Mouse (Mus musculus): ENCODE measurements around the gene Ranbp17. TPM values are rescaled to one million over a fixed set of nuclear protein-coding genes. Genes with fewer than 3 reads are reported as not detected.

Gene Ranbp17
- polyA plus RNA-seq, 1 experiment from 2014 or later, result 4.4 TPM

GRCm38 (mm10) chr11:33202972-33203371, 310.6 kb downstream of the Ranbp17 start:
- Histone ChIP-seq H3K36me3 (no peaks in the 10 kb centered on the region), H3K9ac (no peak overlapping the region), H3K4me1 (peaks cover 37% of the 10 kb centered on the region), H3K9me3 (no peaks in the 10 kb centered on the region), H3K4me3 (peak overlapping the region; percentile 42), H3K27ac (replicated peaks) (no peak overlapping the region), H3K4me2 (peak overlapping the region; percentile 56), H3K27me3 (replicated peaks) (peaks cover 100% of the 10 kb centered on the region)
- 2% methylated on average over 31 of the region's 47 CpGs for WGBS
- no peak for ATAC-seq (ENCODE audit: extremely low read depth, insufficient number of reproducible peaks, low FRiP score, low TSS enrichment)

DNA sequence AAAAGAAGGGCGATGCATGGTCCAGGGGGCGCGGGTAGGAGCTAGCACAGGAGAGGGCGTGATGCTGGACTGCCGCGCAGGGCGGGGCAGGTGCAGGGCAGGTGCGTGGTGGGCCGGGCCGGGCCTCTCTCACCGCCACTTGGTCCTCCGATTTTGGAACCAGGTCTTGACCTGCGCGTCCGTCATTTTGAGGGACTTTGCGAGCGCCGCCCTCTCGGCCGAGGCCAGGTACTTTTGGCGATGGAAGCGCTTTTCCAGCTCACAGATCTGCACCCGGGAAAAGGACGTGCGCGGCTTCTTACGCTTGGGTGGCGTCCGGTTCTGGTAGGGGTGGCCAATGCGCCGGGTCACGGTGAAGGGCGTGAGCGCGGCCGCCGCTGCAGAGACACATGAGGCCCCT, 311.2 kb downstream of the Ranbp17 start:
- no peak for ATAC-seq (ENCODE audit: extremely low read depth, insufficient number of reproducible peaks, low FRiP score, low TSS enrichment)
- Histone ChIP-seq H3K27ac (replicated peaks) (no peak overlapping the region), H3K4me2 (no peak overlapping the region), H3K9me3 (peaks cover 6% of the 10 kb centered on the region), H3K9ac (no peak overlapping the region), H3K27me3 (replicated peaks) (peaks cover 100% of the 10 kb centered on the region), H3K36me3 (no peaks in the 10 kb centered on the region), H3K4me3 (peak overlapping the region; percentile 42), H3K4me1 (peaks cover 37% of the 10 kb centered on the region)
- WGBS, result 3% methylated on average over 37 of the region's 37 CpGs

GRCm38 (mm10) chr11:33201626-33202010, 311.9 kb downstream of the Ranbp17 start:
- H3K27ac ChIP-seq (replicated peaks), result no peak overlapping the region
- no peak for ATAC-seq (ENCODE audit: extremely low read depth, insufficient number of reproducible peaks, low FRiP score, low TSS enrichment)
- H3K9me3 ChIP-seq, result peaks cover 11% of the 10 kb centered on the region
- H3K9ac ChIP-seq, result no peak overlapping the region
- H3K4me1 ChIP-seq, result peaks cover 37% of the 10 kb centered on the region
- H3K27me3 ChIP-seq (replicated peaks), result peaks cover 100% of the 10 kb centered on the region
- WGBS, result 2% methylated on average over 19 of the region's 19 CpGs
- peak overlapping the region; percentile 42 for H3K4me3 ChIP-seq
- H3K36me3 ChIP-seq, result no peaks in the 10 kb centered on the region
- peak overlapping the region; percentile 62 for H3K4me2 ChIP-seq

DNA sequence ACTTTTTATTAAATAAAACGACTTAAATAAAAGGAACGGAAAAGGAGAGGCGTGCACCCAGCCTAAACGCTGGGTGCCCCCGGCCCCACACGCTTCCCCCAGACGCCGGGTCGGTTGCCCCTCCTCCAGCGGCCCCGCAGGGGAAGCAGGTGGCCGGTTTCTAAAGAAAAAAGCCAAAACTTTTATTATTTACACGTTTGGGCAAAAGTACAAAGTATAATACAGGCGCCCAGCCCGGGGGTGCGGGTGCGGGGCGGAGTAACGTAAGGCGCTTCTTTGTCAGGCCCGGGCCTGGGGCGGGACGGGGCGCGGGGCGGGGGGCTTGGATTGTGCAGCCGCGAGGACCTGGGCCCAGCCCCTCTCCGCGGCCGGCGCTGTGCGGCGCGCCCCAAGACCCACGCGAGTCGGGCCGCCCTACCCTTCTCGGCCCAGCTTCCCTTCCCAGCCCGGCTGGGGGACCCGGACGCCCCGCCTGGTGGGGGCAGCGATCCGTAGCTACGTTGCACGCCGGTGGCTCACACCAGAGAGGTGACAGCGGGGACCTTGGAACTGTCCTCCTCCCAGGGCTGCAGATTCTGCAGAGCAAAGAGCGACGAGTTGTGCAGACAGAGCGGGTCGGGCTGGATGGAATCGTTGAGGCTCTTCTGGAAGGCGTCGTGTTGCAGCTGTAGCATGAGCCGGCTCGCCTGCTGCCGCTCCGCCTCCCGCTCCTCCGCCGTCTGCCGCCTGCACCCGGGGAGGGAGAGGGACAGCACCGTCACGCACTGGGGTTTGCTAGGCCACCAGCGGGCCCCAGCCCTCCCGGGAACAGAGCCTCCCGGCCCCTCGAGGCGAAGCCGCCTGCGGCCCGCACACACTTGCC, 312.6 kb downstream of the Ranbp17 start:
- Histone ChIP-seq H3K9ac (no peak overlapping the region), H3K4me1 (peaks cover 38% of the 10 kb centered on the region), H3K27me3 (replicated peaks) (peaks cover 100% of the 10 kb centered on the region), H3K9me3 (peaks cover 11% of the 10 kb centered on the region), H3K4me2 (peak overlapping the region; percentile 62), H3K36me3 (no peaks in the 10 kb centered on the region), H3K27ac (replicated peaks) (no peak overlapping the region), H3K4me3 (peak overlapping the region; percentile 42)
- WGBS, result under 1% methylated on average over 76 of the region's 76 CpGs
- 0 out of 2 replicates have a peak, but pooled peaks have one; percentile 6 for ATAC-seq (ENCODE audit: extremely low read depth, insufficient number of reproducible peaks, low FRiP score, low TSS enrichment)

GRCm38 (mm10) chr11:33199906-33200763, 313.4 kb downstream of the Ranbp17 start:
- H3K9ac ChIP-seq, result no peak overlapping the region
- H3K4me1 ChIP-seq, result peaks cover 41% of the 10 kb centered on the region
- H3K9me3 ChIP-seq, result peaks cover 11% of the 10 kb centered on the region
- H3K4me2 ChIP-seq, result peak overlapping the region; percentile 62
- peak overlapping the region; percentile 42 for H3K4me3 ChIP-seq
- no peaks in the 10 kb centered on the region for H3K36me3 ChIP-seq
- WGBS, result 1% methylated on average over 45 of the region's 45 CpGs
- ATAC-seq (ENCODE audit: extremely low read depth, insufficient number of reproducible peaks, low FRiP score, low TSS enrichment), result no peak
- peaks cover 100% of the 10 kb centered on the region for H3K27me3 ChIP-seq (replicated peaks)
- no peak overlapping the region for H3K27ac ChIP-seq (replicated peaks)

- Histone ChIP-seq H3K4me3 (no peak overlapping the region), H3K4me1 (peaks cover 40% of the 10 kb centered on the region)
- 2% methylated on average over 15 of the region's 15 CpGs for WGBS
Measured at GRCm38 (mm10) chr11:33199117-33199514, 314.4 kb downstream of the Ranbp17 start.

GRCm38 (mm10) chr11:33198351-33199116, 315.0 kb downstream of the Ranbp17 start:
- no peak for ATAC-seq (ENCODE audit: extremely low read depth, insufficient number of reproducible peaks, low FRiP score, low TSS enrichment)
- no peak overlapping the region for H3K4me3 ChIP-seq
- no peak overlapping the region for H3K4me2 ChIP-seq
- H3K36me3 ChIP-seq, result no peaks in the 10 kb centered on the region
- peaks cover 97% of the 10 kb centered on the region for H3K27me3 ChIP-seq (replicated peaks)
- peaks cover 34% of the 10 kb centered on the region for H3K4me1 ChIP-seq
- WGBS, result 21% methylated on average over 22 of the region's 22 CpGs
- peaks cover 11% of the 10 kb centered on the region for H3K9me3 ChIP-seq
- no peak overlapping the region for H3K27ac ChIP-seq (replicated peaks)
- H3K9ac ChIP-seq, result no peak overlapping the region

More at GRCm38 (mm10) chr11:33199117-33199514, 314.4 kb downstream of the Ranbp17 start:
- no peak overlapping the region for H3K27ac ChIP-seq (replicated peaks)
- no peak overlapping the region for H3K9ac ChIP-seq
- no peaks in the 10 kb centered on the region for H3K36me3 ChIP-seq
- ATAC-seq (ENCODE audit: extremely low read depth, insufficient number of reproducible peaks, low FRiP score, low TSS enrichment), result no peak
- H3K4me2 ChIP-seq, result no peak overlapping the region
- peaks cover 11% of the 10 kb centered on the region for H3K9me3 ChIP-seq
- H3K27me3 ChIP-seq (replicated peaks), result peaks cover 97% of the 10 kb centered on the region

DNA sequence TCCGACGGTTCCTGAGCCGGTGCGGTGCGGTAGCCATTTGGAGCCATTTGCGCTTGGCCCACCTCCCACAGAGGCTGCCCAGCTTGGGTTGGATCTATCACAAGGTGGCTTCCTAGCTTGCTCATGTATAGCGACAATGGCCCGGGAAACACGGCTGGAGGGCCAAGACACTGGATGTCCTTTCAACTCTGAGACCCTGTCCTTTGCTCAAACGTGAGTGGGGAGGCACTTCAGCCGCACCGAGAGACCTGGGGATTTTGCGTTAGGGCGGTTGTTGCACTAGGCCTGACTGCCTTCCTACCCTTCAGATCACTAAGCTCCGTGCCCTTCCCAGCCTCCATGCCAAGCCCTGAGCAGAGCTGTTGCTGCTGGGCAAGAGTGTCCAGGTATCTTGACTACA, 315.9 kb downstream of the Ranbp17 start:
- no peak for ATAC-seq (ENCODE audit: extremely low read depth, insufficient number of reproducible peaks, low FRiP score, low TSS enrichment)
- Histone ChIP-seq H3K4me3 (no peak overlapping the region), H3K9ac (no peak overlapping the region), H3K36me3 (no peaks in the 10 kb centered on the region), H3K27ac (replicated peaks) (no peak overlapping the region), H3K27me3 (replicated peaks) (peaks cover 97% of the 10 kb centered on the region), H3K4me2 (no peak overlapping the region), H3K4me1 (peaks cover 26% of the 10 kb centered on the region), H3K9me3 (peaks cover 11% of the 10 kb centered on the region)
- 18% methylated on average over 15 of the region's 15 CpGs for WGBS

- no peak overlapping the region for H3K4me3 ChIP-seq
- no peak overlapping the region for H3K27ac ChIP-seq (replicated peaks)
- no peak overlapping the region for H3K4me2 ChIP-seq
- peaks cover 11% of the 10 kb centered on the region for H3K9me3 ChIP-seq
- H3K9ac ChIP-seq, result no peak overlapping the region
- peaks cover 97% of the 10 kb centered on the region for H3K27me3 ChIP-seq (replicated peaks)
- no peaks in the 10 kb centered on the region for H3K36me3 ChIP-seq
- WGBS, result 26% methylated on average over 13 of the region's 13 CpGs
- H3K4me1 ChIP-seq, result peaks cover 23% of the 10 kb centered on the region
- no peak for ATAC-seq (ENCODE audit: extremely low read depth, insufficient number of reproducible peaks, low FRiP score, low TSS enrichment)
Measured at GRCm38 (mm10) chr11:33197133-33197514, 316.4 kb downstream of the Ranbp17 start.

GRCm38 (mm10) chr11:33196447-33197132, 317.0 kb downstream of the Ranbp17 start:
- Histone ChIP-seq H3K9ac (no peak overlapping the region), H3K36me3 (no peaks in the 10 kb centered on the region), H3K27ac (replicated peaks) (no peak overlapping the region), H3K9me3 (peaks cover 11% of the 10 kb centered on the region), H3K4me3 (no peak overlapping the region), H3K4me2 (no peak overlapping the region), H3K4me1 (peaks cover 23% of the 10 kb centered on the region), H3K27me3 (replicated peaks) (peaks cover 97% of the 10 kb centered on the region)
- 13% methylated on average over 24 of the region's 24 CpGs for WGBS
- ATAC-seq (ENCODE audit: extremely low read depth, insufficient number of reproducible peaks, low FRiP score, low TSS enrichment), result no peak
